Mouse (Mus musculus) hindbrain, postnatal 0 days (tissue): ENCODE results near the gene Fam83e. TPM values are rescaled to one million over a fixed set of nuclear protein-coding genes. Genes with fewer than 3 reads are reported as not detected.

Experiments used
- ATAC-seq: fragments of 200-750 bp; cut with Nextera tagmentation; 2 replicates; pipeline ENCODE4 v1.8.0; 2017; ENCODE audit warnings: mild to moderate bottlenecking, moderate TSS enrichment, moderate library complexity
- DNase-seq: peaks from one replicate; pipeline ENCODE4 v3.0.0-alpha.2; 2015; ENCODE audit warnings: low spot score
- H3K27ac ChIP-seq: fragments of 300-500 bp; sonication (generic); 2 replicates; pipeline ENCODE4 v1.5.1; 2014; ENCODE audit warnings: mild to moderate bottlenecking
- H3K27me3 ChIP-seq: fragments of 300-500 bp; sonication (generic); 2 replicates; pipeline ENCODE4 v1.6.1; 2014; ENCODE audit warnings: low read length, mixed read lengths; ENCODE audit not compliant: insufficient read depth
- H3K36me3 ChIP-seq: fragments of 300-500 bp; sonication (generic); 2 replicates; pipeline ENCODE4 v1.6.1; 2014; ENCODE audit warnings: low read length, mixed read lengths; ENCODE audit not compliant: insufficient read depth
- H3K4me1 ChIP-seq: fragments of 300-500 bp; sonication (generic); 2 replicates; pipeline ENCODE4 v1.6.1; 2014; ENCODE audit warnings: antibody characterized with exemption, low read length, mixed read lengths; ENCODE audit not compliant: insufficient read depth
- H3K4me2 ChIP-seq: fragments of 300-500 bp; sonication (generic); 2 replicates; pipeline ENCODE4 v1.6.1; 2014; ENCODE audit warnings: low read depth, mild to moderate bottlenecking, low read length, moderate library complexity, mixed read lengths
- H3K4me3 ChIP-seq: fragments of 300-500 bp; sonication (generic); 2 replicates; pipeline ENCODE4 v1.5.1; 2014; ENCODE audit warnings: low read length
- H3K9ac ChIP-seq: fragments of 300-500 bp; sonication (generic); replicated peaks from 2 replicates; pipeline ENCODE4 v1.6.1; 2014; ENCODE audit warnings: mild to moderate bottlenecking, low read length, moderate library complexity, mixed read lengths
- H3K9me3 ChIP-seq: fragments of 300-500 bp; sonication (generic); 2 replicates; pipeline ENCODE4 v1.6.1; 2016; ENCODE audit warnings: low read length, mixed read lengths
- CTCF ChIP-seq: IDR thresholded peaks from 2 replicates; pipeline ENCODE4 v1.5.1; 2016; ENCODE audit warnings: antibody characterized with exemption, control low read depth, low read depth
- WGBS: fragments of 180-500 bp; shearing (Covaris S2); extraction: QIAGEN DNeasy Blood & Tissue Kit; methylation state at CpG from one replicate; pipeline ENCODE4 v1.1.7; 2014; 5-methylcytosine and 5-hydroxymethylcytosine counted together
- polyA plus RNA-seq: library from polyadenylated mRNA; unstranded; fragments of >200 nt; fragmentation: Nextera tagmentation; extraction: Ambion mirVana; gene quantifications from 2 replicates; pipeline ENCODE4 v1.2.1, GENCODE M21; 2015
- total RNA-seq: library from RNA; depleted of rRNA; stranded (reverse); fragments of >200 nt; gene quantifications from 2 replicates; pipeline ENCODE4 v1.2.3, GENCODE M21; 2014

The Fam83e gene
- total and polyA plus RNA-seq, 2 experiments from 2014 or later, result 0.16 to 0.25 TPM

- Histone ChIP-seq H3K4me3 (no peak overlapping the region), H3K4me2 (0 out of 2 replicates have a peak overlapping the region, but pooled peaks have one; percentile 6), H3K27ac (peak overlapping the region; percentile 67), H3K4me1 (no peaks in the 10 kb centered on the region), H3K9me3 (no peaks in the 10 kb centered on the region), H3K9ac (0 out of 2 replicates have a peak overlapping the region, but pooled peaks have one; percentile 3), H3K27me3 (no peaks in the 10 kb centered on the region), H3K36me3 (no peaks in the 10 kb centered on the region)
- peak; percentile 79 for ATAC-seq
- TF ChIP-seq CTCF, result peak; percentile 99
- DNase-seq, result peak; percentile 95
- 29% methylated on average over 14 of the region's 14 CpGs for WGBS
Observed at GRCm38 (mm10) chr7:45682144-45683126, 38.6 kb upstream of the Fam83e start.

GRCm38 (mm10) chr7:45683396-45684050 lies 37.5 kb upstream of the Fam83e start, which contains the start of gene Ntn5:
Gene Ntn5 (plus strand): TSS chr7:45684022.
- WGBS, result 77% methylated on average over 7 of the region's 7 CpGs
- no peak within 1 kb of the TSS for H3K9ac ChIP-seq
- no peaks in the 10 kb centered on the region for H3K9me3 ChIP-seq
- ATAC-seq (no peak), DNase-seq (no peak)
- H3K27me3 ChIP-seq, result no peaks in the 10 kb centered on the region
- H3K4me2 ChIP-seq, result no peak within 1 kb of the TSS
- H3K36me3 ChIP-seq, result no peaks in the 10 kb centered on the region
- no peak within 1 kb of the TSS for H3K4me3 ChIP-seq
- no peak for TF ChIP-seq CTCF
- H3K27ac ChIP-seq, result 0 out of 2 replicates have a peak within 1 kb of the TSS, but pooled peaks have one; percentile 67
- H3K4me1 ChIP-seq, result no peaks in the 10 kb centered on the region

- H3K4me1 ChIP-seq, result no peaks in the 10 kb centered on the region
- no peak for ATAC-seq
- H3K36me3 ChIP-seq, result no peaks in the 10 kb centered on the region
- no peak overlapping the region for H3K27ac ChIP-seq
- WGBS, result 57% methylated on average over 10 of the region's 10 CpGs
- H3K9ac ChIP-seq, result no peak overlapping the region
- no peak for TF ChIP-seq CTCF
- no peaks in the 10 kb centered on the region for H3K27me3 ChIP-seq
- H3K9me3 ChIP-seq, result no peaks in the 10 kb centered on the region
- no peak for DNase-seq
- no peak overlapping the region for H3K4me3 ChIP-seq
- H3K4me2 ChIP-seq, result no peak overlapping the region
Observed at GRCm38 (mm10) chr7:45685811-45686210, 35.2 kb upstream of the Fam83e start.

GRCm38 (mm10) chr7:45686841-45687240 lies 34.2 kb upstream of the Fam83e start:
- no peaks in the 10 kb centered on the region for H3K4me1 ChIP-seq
- no peaks in the 10 kb centered on the region for H3K36me3 ChIP-seq
- no peak for TF ChIP-seq CTCF
- 74% methylated on average over 3 of the region's 3 CpGs for WGBS
- H3K4me2 ChIP-seq, result no peak overlapping the region
- no peak overlapping the region for H3K4me3 ChIP-seq
- ATAC-seq (no peak), DNase-seq (no peak)
- H3K27ac ChIP-seq, result no peak overlapping the region
- H3K9ac ChIP-seq, result no peak overlapping the region
- no peaks in the 10 kb centered on the region for H3K27me3 ChIP-seq
- H3K9me3 ChIP-seq, result no peaks in the 10 kb centered on the region

- no peak for TF ChIP-seq CTCF
- Histone ChIP-seq H3K4me3 (no peak overlapping the region), H3K27ac (no peak overlapping the region), H3K27me3 (no peaks in the 10 kb centered on the region), H3K9me3 (no peaks in the 10 kb centered on the region), H3K4me2 (no peak overlapping the region), H3K4me1 (no peaks in the 10 kb centered on the region), H3K36me3 (no peaks in the 10 kb centered on the region), H3K9ac (no peak overlapping the region)
- no peak for DNase-seq
- WGBS, result 66% methylated on average over 6 of the region's 6 CpGs
- ATAC-seq, result no peak
Observed at GRCm38 (mm10) chr7:45689099-45689498, 31.9 kb upstream of the Fam83e start.

GRCm38 (mm10) chr7:45689800-45690199 lies 31.2 kb upstream of the Fam83e start:
- WGBS, result 73% methylated on average over 11 of the region's 11 CpGs
- no peak for DNase-seq

More at GRCm38 (mm10) chr7:45689800-45690199, 31.2 kb upstream of the Fam83e start:
- no peak overlapping the region for H3K4me2 ChIP-seq
- H3K9me3 ChIP-seq, result no peaks in the 10 kb centered on the region
- H3K4me3 ChIP-seq, result no peak overlapping the region
- no peaks in the 10 kb centered on the region for H3K36me3 ChIP-seq
- no peak overlapping the region for H3K9ac ChIP-seq
- H3K27me3 ChIP-seq, result no peaks in the 10 kb centered on the region
- ATAC-seq, result no peak
- no peak overlapping the region for H3K27ac ChIP-seq
- TF ChIP-seq CTCF, result no peak
- no peaks in the 10 kb centered on the region for H3K4me1 ChIP-seq
